Mouse (Mus musculus) limb, embryonic 13.5 days (tissue): Measurements from ENCODE around the gene Ism2. TPM values are rescaled to one million over a fixed set of nuclear protein-coding genes. Genes with fewer than 3 reads are reported as not detected.
A peak's percentile ranks its signal among the peaks of the same experiment; 100 is the strongest.
"Not testable (repeated sequence)": the region's sequence is repeated elsewhere in the genome, so short reads cannot be mapped to it uniquely, and the experiment has no call there.

Experiments used
- ATAC-seq: fragments of 200-750 bp; cut with Nextera tagmentation; 2 replicates; pipeline ENCODE4 v1.8.0; 2017; ENCODE audit warnings: low read depth, moderate number of reproducible peaks, moderate TSS enrichment; ENCODE audit not compliant: low FRiP score
- H3K27ac ChIP-seq: fragments of 300-500 bp; sonication (generic); 2 replicates; pipeline ENCODE4 v1.5.1; 2015; ENCODE audit warnings: inconsistent platforms, mild to moderate bottlenecking, moderate library complexity
- H3K27me3 ChIP-seq: fragments of 300-500 bp; sonication (generic); 2 replicates; pipeline ENCODE4 v1.6.1; 2015; ENCODE audit warnings: mild to moderate bottlenecking, inconsistent platforms
- H3K36me3 ChIP-seq: fragments of 300-500 bp; sonication (generic); 2 replicates; pipeline ENCODE4 v1.6.1; 2015; ENCODE audit warnings: inconsistent platforms, mild to moderate bottlenecking, moderate library complexity
- H3K4me1 ChIP-seq: fragments of 300-500 bp; sonication (generic); 2 replicates; pipeline ENCODE4 v1.6.1; 2015; ENCODE audit warnings: inconsistent platforms
- H3K4me2 ChIP-seq: fragments of 300-500 bp; sonication (generic); replicated peaks from 2 replicates; pipeline ENCODE4 v1.6.1; 2015; ENCODE audit warnings: inconsistent platforms, mild to moderate bottlenecking, moderate library complexity
- H3K4me3 ChIP-seq: fragments of 300-500 bp; sonication (generic); 2 replicates; pipeline ENCODE4 v1.5.1; 2015; ENCODE audit warnings: moderate library complexity, mild to moderate bottlenecking, inconsistent platforms
- H3K9ac ChIP-seq: fragments of 300-500 bp; sonication (generic); 2 replicates; pipeline ENCODE4 v1.6.1; 2015; ENCODE audit warnings: mild to moderate bottlenecking, inconsistent platforms
- H3K9me3 ChIP-seq: fragments of 300-500 bp; sonication (generic); 2 replicates; pipeline ENCODE4 v1.6.1; 2016; ENCODE audit warnings: inconsistent platforms
- WGBS: fragments of 180-500 bp; shearing (Covaris S2); methylation state at CpG from one replicate; pipeline ENCODE4 v1.1.7; 2015; 5-methylcytosine and 5-hydroxymethylcytosine counted together
- polyA plus RNA-seq: library from polyadenylated mRNA; unstranded; fragments of >200 nt; fragmentation: Nextera tagmentation; extraction: Ambion mirVana; gene quantifications from 2 replicates; pipeline ENCODE4 v1.2.1, GENCODE M21; 2015

Ism2 gene
- polyA plus RNA-seq, 1 experiment from 2014 or later, result 1.5 TPM

GRCm38 (mm10) chr12:87284268-87284667 lies 15.2 kb downstream of the Ism2 start:
- no peak overlapping the region for H3K4me3 ChIP-seq
- no peak overlapping the region for H3K27ac ChIP-seq
- H3K9ac ChIP-seq, result no peak overlapping the region
- 74% methylated on average over 4 of the region's 4 CpGs for WGBS
- H3K9me3 ChIP-seq, result no peaks in the 10 kb centered on the region
- H3K36me3 ChIP-seq, result no peaks in the 10 kb centered on the region
- H3K27me3 ChIP-seq, result no peaks in the 10 kb centered on the region
- no peak overlapping the region for H3K4me2 ChIP-seq
- ATAC-seq, result no peak
- H3K4me1 ChIP-seq, result no peaks in the 10 kb centered on the region

- Histone ChIP-seq H3K9ac (no peak overlapping the region), H3K4me1 (no peaks in the 10 kb centered on the region), H3K4me2 (no peak overlapping the region), H3K4me3 (no peak overlapping the region), H3K27me3 (no peaks in the 10 kb centered on the region), H3K27ac (no peak overlapping the region), H3K36me3 (no peaks in the 10 kb centered on the region), H3K9me3 (no peaks in the 10 kb centered on the region)
- 68% methylated on average over 7 of the region's 7 CpGs for WGBS
- no peak for ATAC-seq
Observed at GRCm38 (mm10) chr12:87283706-87284105, 15.8 kb downstream of the Ism2 start.

GRCm38 (mm10) chr12:87282743-87283142 lies 16.8 kb downstream of the Ism2 start:
- WGBS, result 89% methylated on average over 4 of the region's 4 CpGs

GRCm38 (mm10) chr12:87281766-87282165 lies 17.7 kb downstream of the Ism2 start:
- Histone ChIP-seq H3K4me1 (peaks cover 6% of the 10 kb centered on the region), H3K36me3 (peaks cover under 1% of the 10 kb centered on the region; the same call in 1 of the 2 replicates), H3K4me3 (no peak overlapping the region), H3K9ac (no peak overlapping the region), H3K9me3 (no peaks in the 10 kb centered on the region), H3K27me3 (no peaks in the 10 kb centered on the region), H3K4me2 (no peak overlapping the region), H3K27ac (no peak overlapping the region)
- no peak for ATAC-seq
- 79% methylated on average over 1 of the region's 1 CpGs for WGBS

More at GRCm38 (mm10) chr12:87282743-87283142, 16.8 kb downstream of the Ism2 start:
- H3K9me3 ChIP-seq, result no peaks in the 10 kb centered on the region
- no peak for ATAC-seq
- H3K4me2 ChIP-seq, result no peak overlapping the region
- peaks cover 6% of the 10 kb centered on the region for H3K4me1 ChIP-seq
- H3K27me3 ChIP-seq, result no peaks in the 10 kb centered on the region
- H3K36me3 ChIP-seq, result no peaks in the 10 kb centered on the region
- H3K9ac ChIP-seq, result no peak overlapping the region
- H3K4me3 ChIP-seq, result no peak overlapping the region
- no peak overlapping the region for H3K27ac ChIP-seq

GRCm38 (mm10) chr12:87279879-87280278 lies 19.6 kb downstream of the Ism2 start:
- Histone ChIP-seq H3K4me2 (no peak overlapping the region), H3K36me3 (peaks cover 19% of the 10 kb centered on the region), H3K4me3 (no peak overlapping the region), H3K9ac (no peak overlapping the region), H3K9me3 (no peaks in the 10 kb centered on the region), H3K27ac (no peak overlapping the region), H3K27me3 (no peaks in the 10 kb centered on the region), H3K4me1 (peaks cover 6% of the 10 kb centered on the region)
- WGBS, result 55% methylated on average over 14 of the region's 14 CpGs
- ATAC-seq, result no peak

GRCm38 (mm10) chr12:87279350-87279749 lies 20.2 kb downstream of the Ism2 start:
- Histone ChIP-seq H3K4me3 (no peak overlapping the region), H3K36me3 (peaks cover 25% of the 10 kb centered on the region), H3K9ac (no peak overlapping the region), H3K27me3 (no peaks in the 10 kb centered on the region), H3K4me2 (no peak overlapping the region), H3K4me1 (peaks cover 6% of the 10 kb centered on the region), H3K27ac (no peak overlapping the region), H3K9me3 (no peaks in the 10 kb centered on the region)
- ATAC-seq, result no peak
- 38% methylated on average over 3 of the region's 3 CpGs for WGBS

- WGBS, result 18% methylated on average over 6 of the region's 6 CpGs
Observed at GRCm38 (mm10) chr12:87278118-87278730, 21.3 kb downstream of the Ism2 start.

GRCm38 (mm10) chr12:87277251-87277650 lies 22.3 kb downstream of the Ism2 start:
- not testable (repeated sequence) for H3K4me3 ChIP-seq, H3K9me3 ChIP-seq, H3K27ac ChIP-seq, H3K4me1 ChIP-seq, H3K9ac ChIP-seq, H3K4me2 ChIP-seq, ATAC-seq, H3K27me3 ChIP-seq
- 93% methylated on average over 4 of the region's 4 CpGs for WGBS
- peaks cover 45% of the 10 kb centered on the region for H3K36me3 ChIP-seq

More at GRCm38 (mm10) chr12:87278118-87278730, 21.3 kb downstream of the Ism2 start:
- H3K27ac ChIP-seq, result no peak overlapping the region
- H3K9me3 ChIP-seq, result no peaks in the 10 kb centered on the region
- peaks cover 35% of the 10 kb centered on the region for H3K36me3 ChIP-seq
- no peak overlapping the region for H3K4me2 ChIP-seq
- H3K4me1 ChIP-seq, result peaks cover 6% of the 10 kb centered on the region
- H3K27me3 ChIP-seq, result no peaks in the 10 kb centered on the region
- H3K4me3 ChIP-seq, result no peak overlapping the region
- 0 out of 2 replicates have a peak, but pooled peaks have one; percentile 45 for ATAC-seq
- no peak overlapping the region for H3K9ac ChIP-seq

- Histone ChIP-seq H3K4me1 (peaks cover 6% of the 10 kb centered on the region), H3K27me3 (no peaks in the 10 kb centered on the region), H3K9ac (no peak overlapping the region), H3K36me3 (peaks cover 66% of the 10 kb centered on the region), H3K9me3 (no peaks in the 10 kb centered on the region), H3K27ac (no peak overlapping the region), H3K4me2 (no peak overlapping the region), H3K4me3 (no peak overlapping the region)
- WGBS, result 90% methylated on average over 9 of the region's 9 CpGs
- no peak for ATAC-seq
Observed at GRCm38 (mm10) chr12:87274853-87275831, 24.4 kb downstream of the Ism2 start.

- H3K27me3 ChIP-seq, result no peaks in the 10 kb centered on the region
- H3K4me2 ChIP-seq, result peak overlapping the region; percentile 85
- 26% methylated on average over 4 of the region's 4 CpGs for WGBS
- H3K4me3 ChIP-seq, result peak overlapping the region; percentile 90
- H3K36me3 ChIP-seq, result peaks cover 49% of the 10 kb centered on the region
- H3K4me1 ChIP-seq, result peaks cover 16% of the 10 kb centered on the region
- no peak overlapping the region for H3K27ac ChIP-seq
- peak overlapping the region; percentile 92 for H3K9ac ChIP-seq
- no peak for ATAC-seq
- H3K9me3 ChIP-seq, result no peaks in the 10 kb centered on the region
Observed at GRCm38 (mm10) chr12:87267682-87268081, 31.8 kb downstream of the Ism2 start.

- peak overlapping the region; percentile 91 for H3K27ac ChIP-seq
- H3K9me3 ChIP-seq, result no peaks in the 10 kb centered on the region
- peaks cover 16% of the 10 kb centered on the region for H3K4me1 ChIP-seq
- under 1% methylated on average over 31 of the region's 31 CpGs for WGBS
- H3K36me3 ChIP-seq, result peaks cover 47% of the 10 kb centered on the region
- H3K4me3 ChIP-seq, result peak overlapping the region; percentile 90
- peak overlapping the region; percentile 85 for H3K4me2 ChIP-seq
- peak overlapping the region; percentile 92 for H3K9ac ChIP-seq
- peak; percentile 60 for ATAC-seq
- no peaks in the 10 kb centered on the region for H3K27me3 ChIP-seq
Observed at GRCm38 (mm10) chr12:87266827-87267603, 32.5 kb downstream of the Ism2 start.
